Mouse (Mus musculus) right cerebral cortex, adult 2 months (tissue): ENCODE results near the gene Tada3.

Experiments used
- DNase-seq, 2 experiments: peaks; one replicate each; pipeline ENCODE4 v3.0.0; 2021 to 2022; ENCODE audit warnings: low spot score in 2 of 2

Tada3 gene

DNA sequence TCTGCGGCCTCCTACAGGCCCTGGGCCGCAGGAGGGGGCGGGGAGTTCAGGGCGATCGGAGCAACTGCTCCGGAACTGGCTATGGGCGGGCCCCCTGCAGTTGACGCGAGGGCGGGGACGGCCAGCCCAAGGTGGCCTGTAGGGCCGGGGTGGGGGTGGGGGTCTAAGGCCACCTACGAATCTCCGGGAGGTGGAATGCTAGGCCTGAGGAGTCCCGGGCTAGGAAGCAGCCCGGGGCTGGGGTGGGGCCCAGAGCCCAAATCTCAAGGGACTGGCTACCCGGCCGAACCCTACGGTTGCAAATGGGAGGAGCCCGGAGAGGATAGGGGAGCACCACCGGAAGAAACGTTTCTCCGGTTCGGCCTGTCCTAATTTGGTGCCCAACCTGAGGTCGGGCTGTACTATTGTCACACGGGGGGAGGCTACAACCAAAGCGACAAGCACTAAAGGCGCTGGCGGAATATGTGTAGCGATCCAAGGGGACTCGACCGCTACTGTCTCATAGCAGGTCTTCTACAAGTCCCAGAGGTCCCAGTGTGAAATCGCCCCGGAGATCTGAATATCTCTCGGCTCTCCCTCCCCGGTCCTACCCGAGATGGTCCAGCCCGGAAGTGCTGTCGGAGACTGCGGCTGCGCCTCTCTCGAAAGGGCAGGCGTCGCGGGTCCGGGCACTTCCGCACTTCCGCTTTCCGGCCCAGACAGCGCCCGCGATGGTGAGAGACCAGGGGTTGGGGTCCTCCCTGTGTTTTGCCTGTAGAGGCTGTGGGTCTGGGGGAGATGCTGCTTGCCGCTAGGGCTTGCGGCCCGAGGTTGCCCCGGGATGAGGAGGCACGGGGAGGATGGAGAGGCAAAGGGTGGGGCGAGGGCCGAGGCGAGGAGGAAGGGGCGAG is at the start of gene Tada3, which contains the start of gene Arpc4:
Gene Tada3, minus strand, starts transcription at position 388 of the 890 bp plus-strand sequence.
Gene Arpc4, plus strand, starts transcription at position 620 of the 890 bp plus-strand sequence.
- peak; percentile 89 to 92 for DNase-seq

- DNase-seq, result no peak
These were observed 49.7 kb upstream of the Tada3 start for GRCm38 (mm10) chr6:113427397-113427796.

DNA sequence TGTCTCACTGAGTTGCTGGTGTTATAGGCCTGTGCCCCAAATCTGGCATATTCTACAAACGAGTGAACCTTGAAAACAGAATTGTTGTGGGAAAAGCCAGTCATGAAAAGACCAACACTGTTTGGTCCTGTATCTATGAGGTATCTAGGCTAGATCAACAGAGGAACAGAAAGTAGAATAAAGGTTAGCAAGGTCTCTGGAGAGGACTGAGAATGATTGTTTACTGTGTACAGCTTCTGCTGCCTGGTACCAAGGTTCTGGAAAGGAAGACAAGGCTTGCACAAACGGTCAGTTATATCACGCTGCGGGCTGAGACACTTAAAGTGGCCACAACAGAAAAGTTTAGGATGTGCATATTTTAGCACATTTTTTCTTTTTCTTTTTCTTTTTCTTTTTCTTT is 49.0 kb upstream of the Tada3 start:
- DNase-seq, result no peak

GRCm38 (mm10) chr6:113424187-113424586 is 46.5 kb upstream of the Tada3 start:
- DNase-seq, result no peak

GRCm38 (mm10) chr6:113423000-113423399 is 45.3 kb upstream of the Tada3 start:
- no peak for DNase-seq

DNA sequence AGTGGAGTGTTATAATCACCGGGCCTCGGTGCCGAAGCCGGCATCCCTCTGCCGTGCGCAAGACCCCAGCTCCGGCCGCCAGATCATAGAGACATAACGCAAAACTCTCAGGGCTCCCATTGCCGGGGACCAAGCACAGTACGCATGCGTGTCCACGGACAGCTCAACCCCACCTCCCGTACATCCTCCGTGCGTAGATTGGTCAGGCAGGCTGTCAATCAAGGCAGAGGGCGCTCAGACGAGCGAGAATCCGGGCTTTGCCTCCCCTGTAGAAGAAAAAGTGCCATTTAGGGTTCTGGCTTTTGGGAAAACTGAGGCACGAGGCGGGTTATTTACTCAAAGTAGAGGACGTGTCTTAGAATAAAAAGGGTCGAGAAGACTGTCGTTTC is 41.5 kb upstream of the Tada3 start, which contains the start of gene Rpusd3:
Gene Rpusd3, minus strand, starts transcription at position 142 of the 389 bp plus-strand sequence.
- peak; percentile 97 to 100 for DNase-seq

DNA sequence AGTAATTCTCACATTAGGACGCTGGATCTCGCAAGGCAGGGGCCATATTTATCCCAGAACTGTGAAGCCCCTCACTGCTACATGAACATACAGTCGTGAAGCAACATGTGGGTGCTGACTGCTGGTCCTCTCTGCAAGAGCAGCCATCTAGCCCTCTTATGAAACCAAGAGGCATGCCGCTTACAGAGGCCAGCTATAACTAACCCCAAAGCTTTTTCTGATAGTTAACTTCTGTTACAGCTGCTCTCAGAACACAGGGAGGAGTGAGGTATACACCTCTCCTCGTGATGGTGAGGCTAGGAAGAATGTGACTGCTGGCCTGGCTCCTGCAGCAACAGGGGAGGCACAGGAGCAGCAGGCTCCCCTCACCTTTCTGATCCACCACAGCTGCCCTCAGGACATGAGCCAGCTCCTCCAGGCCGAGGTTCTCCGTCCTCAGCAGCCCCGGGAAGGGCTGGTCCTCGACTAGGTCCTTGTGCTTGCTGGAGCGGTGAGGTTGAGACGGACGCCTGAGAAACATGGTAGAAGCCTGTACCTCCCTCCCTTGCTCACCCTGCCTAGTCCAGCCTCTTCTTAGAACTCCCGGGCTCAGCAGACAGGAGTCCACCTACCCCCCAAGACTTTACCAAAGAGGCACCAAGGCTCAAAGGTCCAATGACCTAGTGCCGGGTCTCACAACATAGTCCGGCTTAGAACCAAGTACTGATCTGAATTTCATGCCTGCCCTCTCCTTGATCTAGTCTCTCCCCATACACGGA is 40.9 kb upstream of the Tada3 start:
- DNase-seq, result no peak

DNA sequence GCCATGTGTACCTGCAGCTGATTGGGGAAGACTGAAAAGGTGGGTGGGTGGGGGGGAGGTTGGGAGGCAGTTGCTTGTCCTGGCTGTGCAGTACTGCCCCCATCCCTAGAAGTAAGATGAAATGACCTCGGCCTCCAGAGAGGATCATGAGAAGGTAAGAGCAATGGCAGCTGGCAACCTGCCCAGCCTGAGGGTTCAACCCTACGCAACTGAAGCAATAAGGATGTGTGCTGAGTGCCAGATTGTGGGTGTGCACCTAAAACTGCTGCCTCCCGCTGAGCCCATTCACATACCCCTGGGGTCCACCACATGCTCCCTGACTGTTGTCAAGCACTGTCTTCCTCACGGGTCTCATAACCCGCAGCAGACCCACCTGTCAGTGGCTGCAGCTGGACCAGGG is 38.7 kb upstream of the Tada3 start:
- DNase-seq, result no peak

DNA sequence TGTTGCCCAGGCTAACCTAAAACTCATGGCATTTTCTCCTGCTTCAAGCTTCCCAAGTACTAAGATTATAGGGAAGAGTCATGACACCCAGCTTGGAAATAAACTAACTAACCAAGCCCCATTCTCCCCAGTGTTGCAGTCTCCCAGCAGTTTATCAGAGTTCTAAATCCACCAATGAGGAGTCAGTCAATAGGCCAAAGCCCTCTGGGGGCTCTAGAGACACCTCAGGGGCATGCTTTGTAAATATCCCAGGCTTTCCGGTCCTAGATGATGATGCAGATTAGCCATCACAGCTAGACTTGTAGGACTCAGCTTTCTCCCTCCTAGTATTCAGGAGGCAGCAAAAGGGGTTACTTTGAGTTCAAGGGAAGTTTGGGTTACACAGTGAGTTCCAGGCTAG is 32.3 kb upstream of the Tada3 start:
- DNase-seq, result no peak

DNA sequence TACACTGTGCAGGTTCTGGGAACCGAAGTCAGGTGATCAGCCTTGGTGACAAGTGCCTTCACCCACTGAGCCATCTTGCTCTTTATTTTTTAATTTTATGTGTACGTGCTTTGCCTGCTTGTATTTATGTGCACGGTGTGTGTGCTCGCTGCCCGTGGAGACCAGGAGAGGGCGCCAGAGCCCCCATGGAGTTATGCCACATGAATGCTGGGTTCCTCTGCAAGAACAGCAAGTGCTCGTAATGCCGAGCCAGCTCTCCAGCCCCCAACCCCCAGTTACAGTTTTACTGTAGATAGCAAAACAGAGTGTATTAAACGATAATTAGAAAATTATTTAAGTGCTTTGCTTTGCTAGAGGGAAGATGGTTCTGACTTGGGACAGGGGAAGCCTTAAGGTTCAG is 29.0 kb upstream of the Tada3 start:
- DNase-seq, result no peak

- DNase-seq, result peak; percentile 61 to 67
These were observed 27.8 kb upstream of the Tada3 start for GRCm38 (mm10) chr6:113405483-113405882.

DNA sequence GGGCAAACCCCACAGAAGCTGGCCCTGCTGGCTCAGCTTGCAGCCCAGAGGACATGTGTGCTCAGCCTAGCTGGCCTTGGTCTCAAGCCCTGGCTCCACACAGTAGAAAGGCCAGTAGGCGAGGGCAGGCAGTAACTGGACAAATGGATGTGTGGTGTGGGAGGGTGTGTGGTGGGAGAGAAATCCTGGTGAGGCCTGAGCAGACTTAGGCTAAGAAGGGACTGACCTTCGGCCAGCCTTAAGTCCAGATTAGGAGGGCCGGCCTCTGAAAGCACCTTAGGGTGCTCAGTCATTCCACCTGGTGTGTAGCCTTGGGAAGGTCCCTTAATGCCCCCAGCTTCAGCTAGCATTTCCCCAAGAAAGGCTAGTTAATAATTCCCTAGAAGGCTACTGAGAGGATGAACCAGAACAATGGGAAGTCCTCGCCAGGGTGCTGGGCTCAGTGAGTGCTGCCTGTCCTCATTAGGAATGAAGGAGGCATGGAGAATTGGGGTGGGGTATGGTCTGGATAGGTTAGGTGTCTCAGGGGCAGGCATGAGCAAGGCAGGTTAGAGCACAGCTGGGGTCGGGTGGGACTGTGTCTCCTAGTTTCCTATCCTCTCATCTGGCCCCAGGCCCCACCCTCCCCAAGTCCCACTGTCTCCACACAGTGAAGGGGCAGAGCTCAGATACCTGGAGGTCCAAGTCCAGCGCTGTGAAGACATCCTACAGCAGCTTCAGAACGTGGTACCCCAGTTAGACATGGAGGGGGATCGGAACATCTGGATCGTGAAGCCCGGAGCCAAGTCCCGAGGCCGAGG is 27.2 kb upstream of the Tada3 start:
- no peak for DNase-seq

- DNase-seq, result no peak
These were observed 24.4 kb upstream of the Tada3 start for GRCm38 (mm10) chr6:113402094-113402493.

GRCm38 (mm10) chr6:113396270-113397030 is 18.8 kb upstream of the Tada3 start:
- no peak for DNase-seq

DNA sequence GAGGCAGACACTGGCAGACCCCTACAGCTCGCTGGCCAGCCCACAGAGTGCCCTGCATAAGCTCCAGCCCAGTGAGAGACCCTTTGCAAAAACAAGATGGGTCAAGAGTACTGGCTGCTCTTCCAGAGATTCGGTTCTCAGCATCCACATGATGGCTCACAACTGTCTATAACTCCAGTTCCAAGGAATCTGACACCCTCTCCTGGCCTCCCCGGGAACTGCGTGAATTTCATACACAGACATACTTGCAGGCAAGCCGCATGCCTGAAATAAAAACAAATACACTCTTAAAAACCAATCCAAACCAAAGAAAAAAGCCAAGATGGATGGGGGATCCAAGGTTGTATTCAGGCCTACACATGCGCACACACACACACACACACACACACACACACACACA is 17.8 kb upstream of the Tada3 start:
- no peak for DNase-seq

- DNase-seq, result no peak
These were observed 17.1 kb upstream of the Tada3 start for GRCm38 (mm10) chr6:113394811-113395210.

GRCm38 (mm10) chr6:113393951-113394350 is 16.3 kb upstream of the Tada3 start:
- no peak for DNase-seq

DNA sequence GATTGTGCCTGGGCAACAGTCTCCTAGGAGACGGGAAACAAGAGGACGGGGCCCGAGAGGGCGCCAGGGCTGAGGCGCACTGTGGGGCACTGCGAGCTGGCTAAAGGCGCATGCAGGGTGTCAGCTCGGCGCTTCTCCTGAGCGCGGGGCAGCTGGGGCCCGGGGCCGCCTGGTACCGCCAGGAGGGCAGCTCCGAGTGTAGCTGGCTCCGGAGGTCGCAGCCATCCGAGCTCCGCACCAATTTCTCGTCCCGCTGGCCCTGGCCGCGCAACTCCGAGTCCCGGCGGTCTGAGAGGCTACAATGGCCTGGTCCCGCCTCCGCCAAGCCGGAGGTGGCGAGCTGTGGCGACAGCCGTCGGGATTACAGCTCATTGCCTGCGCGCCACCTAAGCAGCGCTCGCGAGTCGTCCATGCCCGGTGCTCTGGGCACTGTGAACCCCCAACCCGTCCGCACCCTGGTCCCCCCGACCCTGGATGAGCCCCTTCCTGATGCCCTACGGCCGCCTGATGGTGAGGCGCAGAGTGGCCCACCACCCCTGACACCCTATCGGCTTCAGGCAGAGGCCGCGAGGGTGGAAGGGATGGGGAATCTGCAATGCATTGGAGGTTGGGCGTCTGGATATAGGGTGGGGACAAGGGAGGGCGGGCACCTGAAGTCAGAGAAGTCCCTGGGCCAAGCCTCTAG is 14.8 kb upstream of the Tada3 start:
- peak; percentile 50 to 58 for DNase-seq

GRCm38 (mm10) chr6:113392015-113392386 is 14.3 kb upstream of the Tada3 start:
- no peak for DNase-seq

GRCm38 (mm10) chr6:113390715-113391114 is 13.0 kb upstream of the Tada3 start:
- DNase-seq, result no peak

GRCm38 (mm10) chr6:113388960-113389359 is 11.3 kb upstream of the Tada3 start, which contains the start of gene Ttll3:
Gene Ttll3 (plus strand): TSS chr6:113389260.
- no peak for DNase-seq
